Mouse (Mus musculus) midbrain, embryonic 14.5 days (tissue): ENCODE measurements around the gene Rita1. TPM values are rescaled to one million over a fixed set of nuclear protein-coding genes. Genes with fewer than 3 reads are reported as not detected.
A peak's percentile ranks its signal among the peaks of the same experiment; 100 is the strongest.

ENCODE experiments used
- ATAC-seq: fragments of 200-750 bp; cut with Nextera tagmentation; 2 replicates; pipeline ENCODE4 v1.8.0; 2017; ENCODE audit warnings: moderate number of reproducible peaks, moderate library complexity; ENCODE audit not compliant: low FRiP score, low TSS enrichment
- DNase-seq: peaks from one replicate; pipeline ENCODE4 v3.0.0-alpha.2; 2015
- H3K27ac ChIP-seq: fragments of 300-500 bp; sonication (generic); replicated peaks from 2 replicates; pipeline ENCODE4 v1.5.1; 2014; ENCODE audit warnings: mild to moderate bottlenecking, low read depth, low read length, moderate library complexity
- H3K27me3 ChIP-seq: fragments of 300-500 bp; sonication (generic); 2 replicates; pipeline ENCODE4 v1.6.1; 2014; ENCODE audit warnings: low read length, control low read depth, mixed read lengths; ENCODE audit not compliant: control insufficient read depth, insufficient read depth
- H3K36me3 ChIP-seq: fragments of 300-500 bp; sonication (generic); 2 replicates; pipeline ENCODE4 v1.6.1; 2014; ENCODE audit warnings: low read length, control low read depth; ENCODE audit not compliant: control insufficient read depth, insufficient read depth
- H3K4me1 ChIP-seq: fragments of 300-500 bp; sonication (generic); 2 replicates; pipeline ENCODE4 v1.6.1; 2014; ENCODE audit warnings: mild to moderate bottlenecking, antibody characterized with exemption, low read length, control low read depth; ENCODE audit not compliant: control insufficient read depth, insufficient read depth
- H3K4me2 ChIP-seq: fragments of 300-500 bp; sonication (generic); 2 replicates; pipeline ENCODE4 v1.6.1; 2014; ENCODE audit warnings: mild to moderate bottlenecking, low read length, moderate library complexity
- H3K4me3 ChIP-seq: fragments of 300-500 bp; sonication (generic); replicated peaks from 2 replicates; pipeline ENCODE4 v1.5.1; 2014; ENCODE audit warnings: low read depth, low read length
- H3K9ac ChIP-seq: fragments of 300-500 bp; sonication (generic); replicated peaks from 2 replicates; pipeline ENCODE4 v1.6.1; 2014; ENCODE audit warnings: mild to moderate bottlenecking, low read length, moderate library complexity
- H3K9me3 ChIP-seq: fragments of 300-500 bp; sonication (generic); 2 replicates; pipeline ENCODE4 v1.6.1; 2016; ENCODE audit warnings: low read length, control low read depth, mixed read lengths; ENCODE audit not compliant: control insufficient read depth
- WGBS: fragments of 180-500 bp; shearing (Covaris S2); extraction: QIAGEN DNeasy Blood & Tissue Kit; methylation state at CpG from one replicate; pipeline ENCODE4 v1.1.7; 2014; 5-methylcytosine and 5-hydroxymethylcytosine counted together
- polyA plus RNA-seq: library from polyadenylated mRNA; unstranded; fragments of >200 nt; fragmentation: Nextera tagmentation; extraction: Ambion mirVana; gene quantifications from 2 replicates; pipeline ENCODE4 v1.2.1, GENCODE M21; 2014

Gene Rita1
- polyA plus RNA-seq, 1 experiment from 2014 or later = 20.6 TPM

- Histone ChIP-seq H3K9ac (no peak overlapping the region), H3K4me2 (no peak overlapping the region), H3K36me3 (peaks cover 12% of the 10 kb centered on the region), H3K27me3 (no peaks in the 10 kb centered on the region), H3K27ac (peak overlapping the region; percentile 57; the same call in 1 of the 2 replicates), H3K4me1 (peaks cover 37% of the 10 kb centered on the region), H3K9me3 (no peaks in the 10 kb centered on the region), H3K4me3 (no peak overlapping the region)
- 19% methylated on average over 16 of the region's 16 CpGs for WGBS
- DNase-seq = peak; percentile 51
- peak; percentile 31; the same call in 1 of the 2 replicates for ATAC-seq
Observed at GRCm38 (mm10) chr5:120560616-120561311, 51.6 kb downstream of the Rita1 start.

- Histone ChIP-seq H3K4me2 (no peak overlapping the region), H3K27me3 (no peaks in the 10 kb centered on the region)
- ATAC-seq = no peak
Observed at GRCm38 (mm10) chr5:120560129-120560615, 52.2 kb downstream of the Rita1 start.

GRCm38 (mm10) chr5:120558762-120559161 lies 53.6 kb downstream of the Rita1 start:
- H3K27ac ChIP-seq = no peak overlapping the region
- peaks cover 26% of the 10 kb centered on the region for H3K4me1 ChIP-seq
- no peak overlapping the region for H3K9ac ChIP-seq
- peaks cover 26% of the 10 kb centered on the region for H3K36me3 ChIP-seq
- no peak overlapping the region for H3K4me3 ChIP-seq
- no peak overlapping the region for H3K4me2 ChIP-seq
- 70% methylated on average over 14 of the region's 14 CpGs for WGBS
- DNase-seq (no peak), ATAC-seq (no peak)
- H3K27me3 ChIP-seq = no peaks in the 10 kb centered on the region
- H3K9me3 ChIP-seq = no peaks in the 10 kb centered on the region

More at GRCm38 (mm10) chr5:120560129-120560615, 52.2 kb downstream of the Rita1 start:
- H3K4me1 ChIP-seq = peaks cover 31% of the 10 kb centered on the region
- no peaks in the 10 kb centered on the region for H3K9me3 ChIP-seq
- peaks cover 14% of the 10 kb centered on the region for H3K36me3 ChIP-seq
- no peak overlapping the region for H3K4me3 ChIP-seq
- no peak overlapping the region for H3K9ac ChIP-seq
- WGBS = 65% methylated on average over 9 of the region's 9 CpGs
- no peak for DNase-seq
- H3K27ac ChIP-seq = peak overlapping the region; percentile 57; the same call in 1 of the 2 replicates

- Histone ChIP-seq H3K9ac (no peak overlapping the region), H3K27ac (no peak overlapping the region), H3K4me3 (no peak overlapping the region), H3K4me1 (peaks cover 19% of the 10 kb centered on the region; the same call in 1 of the 2 replicates), H3K4me2 (no peak overlapping the region), H3K9me3 (no peaks in the 10 kb centered on the region), H3K27me3 (no peaks in the 10 kb centered on the region), H3K36me3 (peaks cover 33% of the 10 kb centered on the region)
- ATAC-seq (no peak), DNase-seq (no peak)
- 78% methylated on average over 8 of the region's 8 CpGs for WGBS
Observed at GRCm38 (mm10) chr5:120558041-120558440, 54.3 kb downstream of the Rita1 start.

GRCm38 (mm10) chr5:120555871-120556270 lies 56.5 kb downstream of the Rita1 start:
- Histone ChIP-seq H3K27me3 (no peaks in the 10 kb centered on the region), H3K36me3 (peaks cover 44% of the 10 kb centered on the region), H3K4me1 (peaks cover 16% of the 10 kb centered on the region; the same call in 1 of the 2 replicates), H3K4me2 (no peak overlapping the region), H3K27ac (no peak overlapping the region), H3K4me3 (no peak overlapping the region), H3K9ac (no peak overlapping the region), H3K9me3 (no peaks in the 10 kb centered on the region)
- WGBS = 86% methylated on average over 24 of the region's 24 CpGs
- ATAC-seq = no peak
- DNase-seq = no peak

- H3K36me3 ChIP-seq = peaks cover 36% of the 10 kb centered on the region
Observed at GRCm38 (mm10) chr5:120550673-120551072, 61.7 kb downstream of the Rita1 start.

GRCm38 (mm10) chr5:120550137-120550536 lies 62.3 kb downstream of the Rita1 start:
- ATAC-seq = no peak
- H3K9me3 ChIP-seq = no peaks in the 10 kb centered on the region
- H3K4me1 ChIP-seq = no peaks in the 10 kb centered on the region
- DNase-seq = no peak
- H3K4me2 ChIP-seq = no peak overlapping the region
- WGBS = 86% methylated on average over 5 of the region's 5 CpGs
- no peak overlapping the region for H3K27ac ChIP-seq
- H3K4me3 ChIP-seq = no peak overlapping the region
- H3K9ac ChIP-seq = no peak overlapping the region
- peaks cover 34% of the 10 kb centered on the region for H3K36me3 ChIP-seq
- H3K27me3 ChIP-seq = no peaks in the 10 kb centered on the region

More at GRCm38 (mm10) chr5:120550673-120551072, 61.7 kb downstream of the Rita1 start:
- no peaks in the 10 kb centered on the region for H3K9me3 ChIP-seq
- 95% methylated on average over 5 of the region's 5 CpGs for WGBS
- no peak for ATAC-seq
- no peaks in the 10 kb centered on the region for H3K27me3 ChIP-seq
- H3K4me1 ChIP-seq = no peaks in the 10 kb centered on the region
- H3K9ac ChIP-seq = no peak overlapping the region
- no peak overlapping the region for H3K4me2 ChIP-seq
- no peak overlapping the region for H3K4me3 ChIP-seq
- no peak for DNase-seq
- H3K27ac ChIP-seq = no peak overlapping the region

- ATAC-seq (no peak), DNase-seq (no peak)
- H3K4me3 ChIP-seq = no peak overlapping the region
- WGBS = 81% methylated on average over 11 of the region's 11 CpGs
- H3K9ac ChIP-seq = no peak overlapping the region
- H3K27me3 ChIP-seq = no peaks in the 10 kb centered on the region
- no peak overlapping the region for H3K27ac ChIP-seq
- H3K4me2 ChIP-seq = no peak overlapping the region
- no peaks in the 10 kb centered on the region for H3K9me3 ChIP-seq
- no peaks in the 10 kb centered on the region for H3K4me1 ChIP-seq
- H3K36me3 ChIP-seq = peaks cover 22% of the 10 kb centered on the region
Observed at GRCm38 (mm10) chr5:120548236-120548850, 64.0 kb downstream of the Rita1 start.
